Mouse (Mus musculus) heart, embryonic 11.5 days (tissue): Measurements from ENCODE around the gene Gnptg. TPM values are rescaled to one million over a fixed set of nuclear protein-coding genes. Genes with fewer than 3 reads are reported as not detected.
A peak's percentile ranks its signal among the peaks of the same experiment; 100 is the strongest.

ENCODE experiments used
- ATAC-seq: fragments of 200-750 bp; cut with Nextera tagmentation; replicated peaks from 2 replicates; pipeline ENCODE4 v1.8.0; 2017; ENCODE audit warnings: moderate library complexity; ENCODE audit not compliant: insufficient number of reproducible peaks, low FRiP score, low TSS enrichment
- H3K27ac ChIP-seq: fragments of 300-500 bp; sonication (generic); 2 replicates; pipeline ENCODE4 v1.5.1; 2014; ENCODE audit warnings: mild to moderate bottlenecking, low read depth, low read length
- H3K27me3 ChIP-seq: fragments of 300-500 bp; sonication (generic); 2 replicates; pipeline ENCODE4 v1.6.1; 2014; ENCODE audit warnings: mild to moderate bottlenecking, low read length, mixed read lengths; ENCODE audit not compliant: control insufficient read depth, insufficient read depth
- H3K36me3 ChIP-seq: fragments of 300-500 bp; sonication (generic); 2 replicates; pipeline ENCODE4 v1.6.1; 2014; ENCODE audit warnings: mild to moderate bottlenecking, low read length, moderate library complexity, mixed read lengths; ENCODE audit not compliant: control insufficient read depth, insufficient read depth
- H3K4me1 ChIP-seq: fragments of 300-500 bp; sonication (generic); 2 replicates; pipeline ENCODE4 v1.6.1; 2014; ENCODE audit warnings: low read length; ENCODE audit not compliant: control insufficient read depth, insufficient read depth
- H3K4me2 ChIP-seq: fragments of 300-500 bp; sonication (generic); 2 replicates; pipeline ENCODE4 v1.6.1; 2014; ENCODE audit warnings: mild to moderate bottlenecking, moderate library complexity
- H3K4me3 ChIP-seq: fragments of 300-500 bp; sonication (generic); 2 replicates; pipeline ENCODE4 v1.5.1; 2014; ENCODE audit warnings: low read depth, low read length
- H3K9ac ChIP-seq: fragments of 300-500 bp; sonication (generic); 2 replicates; pipeline ENCODE4 v1.6.1; 2014; ENCODE audit warnings: mild to moderate bottlenecking, low read depth, low read length, moderate library complexity
- H3K9me3 ChIP-seq: fragments of 300-500 bp; sonication (generic); replicated peaks from 2 replicates; pipeline ENCODE4 v1.6.1; 2016; ENCODE audit warnings: low read length; ENCODE audit not compliant: control insufficient read depth
- WGBS: fragments of 180-500 bp; shearing (Covaris S2); extraction: QIAGEN DNeasy Blood & Tissue Kit; methylation state at CpG from one replicate; pipeline ENCODE4 v1.1.7; 2014; ENCODE audit not compliant: insufficient replicate concordance; 5-methylcytosine and 5-hydroxymethylcytosine counted together
- polyA plus RNA-seq: library from polyadenylated mRNA; unstranded; fragments of >200 nt; fragmentation: Nextera tagmentation; extraction: Ambion mirVana; gene quantifications from 2 replicates; pipeline ENCODE4 v1.2.1, GENCODE M21; 2014

Gene Gnptg
- polyA plus RNA-seq, result 22.6 and 25.5 TPM in 2 replicates

DNA sequence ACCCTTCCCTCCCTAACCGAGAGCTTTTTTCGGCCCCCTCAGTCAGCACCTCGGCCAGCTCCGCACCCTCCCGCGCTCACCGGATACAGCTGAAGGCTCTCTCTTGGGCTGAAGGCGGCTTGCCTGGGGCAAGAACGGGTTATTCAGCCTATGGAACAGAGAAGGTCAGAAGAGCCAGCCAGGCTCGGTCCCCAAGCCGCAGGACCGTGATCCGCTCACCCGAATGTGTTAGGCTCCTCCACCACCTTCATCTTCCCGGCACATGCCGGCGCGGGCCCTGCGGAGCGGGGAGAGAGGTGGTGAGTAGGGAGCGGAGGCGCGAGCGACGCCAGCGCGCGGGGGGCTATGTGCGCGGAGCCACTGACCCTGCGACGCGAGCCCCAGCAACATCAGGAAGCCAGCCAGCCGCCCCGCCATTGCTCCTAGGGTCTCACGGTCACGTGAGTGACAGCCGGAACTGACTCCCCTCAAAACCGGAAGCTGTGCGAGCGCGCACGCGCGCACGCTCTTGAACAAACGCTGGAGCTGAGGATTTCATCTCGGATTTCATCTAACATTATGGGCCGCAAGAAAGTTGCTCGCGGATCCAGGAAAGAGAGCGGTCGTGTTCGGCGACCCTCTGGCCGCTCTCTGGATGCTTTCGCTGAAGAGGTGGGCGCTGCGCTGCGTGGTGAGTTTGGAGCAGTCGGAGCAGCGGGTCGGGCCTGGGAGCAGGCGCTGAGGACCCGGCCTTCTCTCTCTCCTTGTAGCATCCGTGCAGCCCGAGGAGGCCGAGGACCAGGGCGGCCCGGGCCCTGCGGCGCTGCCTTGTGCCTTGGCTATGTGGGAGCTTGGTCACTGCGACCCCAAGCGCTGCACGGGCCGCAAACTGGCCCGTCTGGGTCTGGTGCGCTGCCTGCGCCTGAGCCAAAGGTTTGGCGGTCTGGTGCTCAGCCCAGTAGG, at the start of gene Gnptg, which contains the start of gene Tsr3:
TSS of gene Gnptg (minus strand) at position 430 of the 942 bp plus-strand sequence.
TSS of gene Tsr3 (plus strand) at position 476 of the 942 bp plus-strand sequence.
- Histone ChIP-seq H3K27me3 (no peaks in the 10 kb centered on the region), H3K4me1 (peaks cover 15% of the 10 kb centered on the region), H3K4me2 (peak within 1 kb of the TSS; percentile 94), H3K9ac (peak within 1 kb of the TSS; percentile 91), H3K27ac (peak within 1 kb of the TSS; percentile 63), H3K9me3 (no peaks in the 10 kb centered on the region), H3K4me3 (peak within 1 kb of the TSS; percentile 87), H3K36me3 (peaks cover 9% of the 10 kb centered on the region)
- under 1% methylated on average over 80 of the region's 80 CpGs for WGBS
- ATAC-seq, result 0 out of 2 replicates have a peak, but pooled peaks have one; percentile 70

DNA sequence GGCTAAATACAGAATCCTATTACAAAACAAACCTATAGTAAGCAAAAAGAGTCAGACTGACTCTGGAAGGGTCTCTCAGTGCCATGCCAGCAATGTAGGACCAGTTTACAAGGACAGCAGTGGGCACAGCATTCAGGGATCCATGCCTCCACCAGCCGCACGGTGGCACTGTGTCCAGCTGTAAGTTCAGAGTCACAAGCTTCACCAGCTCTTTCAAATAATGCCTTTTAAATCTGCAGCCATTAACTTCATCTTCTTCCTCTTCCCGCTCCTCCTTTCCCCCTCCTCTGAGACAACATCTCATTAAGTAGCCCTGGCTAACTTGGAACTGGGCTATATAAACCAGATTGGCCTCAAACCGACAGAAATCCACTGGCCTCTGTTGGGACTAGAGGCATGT, 48.9 kb upstream of the Gnptg start:
- H3K27ac ChIP-seq, result no peak overlapping the region
- H3K27me3 ChIP-seq, result no peaks in the 10 kb centered on the region
- no peak overlapping the region for H3K4me3 ChIP-seq
- no peak overlapping the region for H3K9ac ChIP-seq
- ATAC-seq, result no peak
- WGBS, result 21% methylated on average over 4 of the region's 4 CpGs
- H3K4me2 ChIP-seq, result no peak overlapping the region
- no peaks in the 10 kb centered on the region for H3K9me3 ChIP-seq
- no peaks in the 10 kb centered on the region for H3K36me3 ChIP-seq
- H3K4me1 ChIP-seq, result no peaks in the 10 kb centered on the region

DNA sequence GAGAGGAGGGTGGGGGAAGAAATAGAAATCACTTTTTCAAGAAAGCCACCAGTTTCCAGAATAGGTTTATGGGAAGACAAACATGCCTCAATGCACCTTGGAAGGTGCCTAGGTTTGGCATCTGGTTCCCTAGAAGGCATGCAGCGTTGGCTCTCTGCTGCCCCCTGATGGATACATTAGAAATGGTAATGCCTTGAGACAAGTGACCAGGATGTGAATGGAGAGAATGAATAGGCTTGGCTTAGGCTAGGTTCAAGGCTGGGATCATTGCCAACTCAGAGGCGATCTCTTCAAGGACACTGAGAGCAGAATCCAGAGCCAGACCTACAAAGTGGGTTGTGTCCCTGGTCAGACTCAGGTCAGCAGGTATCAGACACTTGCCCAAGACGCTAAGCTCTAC, 45.1 kb upstream of the Gnptg start:
- no peaks in the 10 kb centered on the region for H3K36me3 ChIP-seq
- H3K9me3 ChIP-seq, result no peaks in the 10 kb centered on the region
- no peak overlapping the region for H3K4me3 ChIP-seq
- no peak for ATAC-seq
- no peak overlapping the region for H3K4me2 ChIP-seq
- H3K27me3 ChIP-seq, result no peaks in the 10 kb centered on the region
- H3K9ac ChIP-seq, result no peak overlapping the region
- H3K27ac ChIP-seq, result no peak overlapping the region
- 22% methylated on average over 3 of the region's 3 CpGs for WGBS
- no peaks in the 10 kb centered on the region for H3K4me1 ChIP-seq

DNA sequence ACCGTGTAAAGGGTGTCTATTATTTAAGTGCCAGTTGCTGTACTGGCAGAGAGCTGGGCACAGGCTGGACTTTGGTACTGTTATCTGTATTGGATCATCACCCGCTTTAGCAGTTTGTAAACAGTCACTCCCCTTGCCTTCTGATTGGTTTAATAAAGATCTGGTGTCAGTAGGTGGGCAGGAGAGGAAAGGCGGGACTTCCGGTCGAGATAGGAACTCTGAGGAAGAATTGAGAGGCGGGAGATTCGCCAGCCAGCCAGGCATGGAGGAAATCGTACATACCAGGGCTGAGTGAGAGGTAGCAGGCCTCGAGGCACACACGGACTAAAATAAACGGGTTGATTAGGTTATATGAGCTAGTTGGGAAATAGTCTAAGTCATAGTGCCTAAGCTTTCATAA, 42.2 kb upstream of the Gnptg start:
- Histone ChIP-seq H3K4me1 (no peaks in the 10 kb centered on the region), H3K9me3 (no peaks in the 10 kb centered on the region), H3K4me2 (no peak overlapping the region; the same call in 1 of the 2 replicates), H3K27ac (no peak overlapping the region), H3K9ac (0 out of 2 replicates have a peak overlapping the region, but pooled peaks have one; percentile 39), H3K4me3 (no peak overlapping the region), H3K36me3 (no peaks in the 10 kb centered on the region), H3K27me3 (no peaks in the 10 kb centered on the region)
- ATAC-seq, result no peak
- 25% methylated on average over 11 of the region's 11 CpGs for WGBS

DNA sequence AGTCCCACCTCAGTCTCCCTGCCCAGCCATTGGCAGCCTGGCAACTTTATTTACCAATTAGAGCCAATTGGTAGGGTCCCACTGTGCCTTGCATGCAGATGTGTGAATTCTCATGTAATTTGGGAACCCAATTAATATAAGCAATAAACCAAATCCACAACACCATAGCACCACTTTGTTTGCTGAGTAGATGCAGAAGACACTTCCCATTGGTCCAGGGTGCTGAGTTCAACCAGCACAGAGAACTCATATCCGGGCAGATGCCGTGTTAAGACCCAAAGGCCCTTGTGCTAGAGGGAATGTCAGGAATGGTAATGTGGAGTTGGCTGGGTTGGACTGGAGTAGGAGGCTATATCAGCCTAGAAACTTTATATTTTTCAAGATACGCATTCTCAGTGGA, 35.9 kb upstream of the Gnptg start:
- H3K4me2 ChIP-seq, result no peak overlapping the region
- no peak overlapping the region for H3K4me3 ChIP-seq
- peaks cover 12% of the 10 kb centered on the region for H3K4me1 ChIP-seq
- no peaks in the 10 kb centered on the region for H3K27me3 ChIP-seq
- no peaks in the 10 kb centered on the region for H3K36me3 ChIP-seq
- no peak overlapping the region for H3K9ac ChIP-seq
- H3K27ac ChIP-seq, result no peak overlapping the region
- WGBS, result 90% methylated on average over 3 of the region's 3 CpGs
- ATAC-seq, result no peak
- H3K9me3 ChIP-seq, result no peaks in the 10 kb centered on the region

DNA sequence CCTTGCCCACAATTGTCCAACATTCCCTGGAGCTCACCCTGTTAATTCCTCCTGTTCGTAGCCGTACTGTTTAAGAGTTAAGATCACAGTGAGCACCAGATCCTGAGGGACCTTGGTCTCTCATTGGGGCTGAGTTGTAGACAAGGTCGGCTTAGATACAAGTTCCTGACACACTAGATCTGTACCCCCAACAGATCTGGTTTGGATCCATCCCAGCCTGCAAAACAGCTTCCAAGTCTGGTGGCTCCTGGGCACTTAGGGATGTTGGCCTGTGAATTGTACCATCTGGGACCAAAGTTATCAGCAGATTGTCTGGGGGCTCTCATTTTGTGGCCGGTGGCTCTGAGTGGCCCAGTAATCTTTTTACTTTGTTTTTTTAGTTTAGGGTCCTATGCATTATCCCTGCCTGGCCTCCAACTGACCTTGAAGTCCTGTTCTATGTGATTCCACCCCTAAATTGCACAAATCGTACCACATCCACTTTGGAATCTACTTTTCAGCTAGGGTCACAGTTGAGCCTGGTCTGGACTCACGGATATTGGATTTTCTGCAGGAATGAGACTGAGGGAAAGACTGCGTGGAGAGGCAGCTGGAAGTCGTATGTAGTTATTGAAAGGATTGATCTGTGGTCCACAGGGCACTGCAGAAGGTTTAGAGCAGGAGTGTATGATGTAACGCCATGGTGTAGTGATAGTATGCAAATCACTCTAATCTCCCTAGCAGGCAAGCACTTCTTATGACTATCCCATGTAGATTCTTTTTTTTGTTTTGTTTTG, 34.8 kb upstream of the Gnptg start, which contains the start of gene Ube2i:
TSS of gene Ube2i (minus strand) at position 52 of the 776 bp plus-strand sequence.
- 80% methylated on average over 9 of the region's 9 CpGs for WGBS
- H3K9ac ChIP-seq, result peak within 1 kb of the TSS; percentile 99
- no peaks in the 10 kb centered on the region for H3K36me3 ChIP-seq
- H3K27ac ChIP-seq, result peak within 1 kb of the TSS; percentile 99
- peak within 1 kb of the TSS; percentile 95 for H3K4me2 ChIP-seq
- peak within 1 kb of the TSS; percentile 94 for H3K4me3 ChIP-seq
- peaks cover 18% of the 10 kb centered on the region for H3K4me1 ChIP-seq
- ATAC-seq, result no peak
- H3K9me3 ChIP-seq, result no peaks in the 10 kb centered on the region
- H3K27me3 ChIP-seq, result no peaks in the 10 kb centered on the region

DNA sequence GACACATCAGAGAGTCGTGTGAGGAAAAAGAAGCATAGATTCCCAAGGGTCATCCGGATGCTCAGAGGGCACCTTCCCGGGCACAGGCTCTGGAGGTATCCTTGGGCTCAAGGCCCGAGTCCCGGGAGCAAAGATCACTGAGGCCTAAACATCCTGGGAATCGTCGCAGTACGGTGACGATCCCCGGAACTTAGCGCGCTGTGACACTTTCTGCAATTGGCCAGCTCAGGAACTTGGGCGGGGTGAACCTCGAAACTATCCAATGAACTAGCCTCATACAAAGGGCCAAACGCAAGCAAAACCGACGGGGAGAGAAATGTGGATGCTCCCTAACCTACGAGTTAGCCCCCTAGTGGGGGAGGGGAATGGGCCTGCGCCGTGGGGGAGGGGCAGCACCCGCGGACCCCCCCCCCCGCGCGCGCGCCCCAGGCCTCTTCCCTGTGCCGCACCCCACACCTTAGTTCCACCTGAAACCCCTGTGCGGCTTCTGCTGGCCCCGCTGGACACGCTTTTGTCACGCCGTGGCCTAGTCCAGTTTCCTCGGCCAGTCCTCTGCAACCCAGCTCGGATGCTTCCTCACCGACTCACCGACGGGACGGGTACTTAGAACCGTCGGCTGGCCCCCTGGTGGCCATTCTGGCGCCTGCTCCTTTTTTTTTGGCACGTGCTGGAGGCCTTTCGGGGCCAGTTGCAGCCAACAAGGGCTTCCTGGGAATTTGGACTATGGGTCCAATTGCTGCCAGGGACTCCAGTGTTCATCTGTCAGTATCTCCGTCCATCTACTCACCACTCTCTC, 34.0 kb upstream of the Gnptg start:
- ATAC-seq, result peak; percentile 88
- H3K27me3 ChIP-seq, result no peaks in the 10 kb centered on the region
- peak overlapping the region; percentile 99 for H3K27ac ChIP-seq
- H3K4me1 ChIP-seq, result peaks cover 18% of the 10 kb centered on the region
- H3K9ac ChIP-seq, result peak overlapping the region; percentile 99
- no peaks in the 10 kb centered on the region for H3K9me3 ChIP-seq
- 1% methylated on average over 37 of the region's 45 CpGs for WGBS
- peaks cover 1% of the 10 kb centered on the region; the same call in 1 of the 2 replicates for H3K36me3 ChIP-seq
- peak overlapping the region; percentile 94 for H3K4me3 ChIP-seq
- H3K4me2 ChIP-seq, result peak overlapping the region; percentile 95
